Mouse (Mus musculus): ENCODE measurements around the gene Ebf3. TPM values are rescaled to one million over a fixed set of nuclear protein-coding genes. Genes with fewer than 3 reads are reported as not detected.

The Ebf3 gene
- polyA plus RNA-seq, 1 experiment from 2014 or later, result not detected

DNA sequence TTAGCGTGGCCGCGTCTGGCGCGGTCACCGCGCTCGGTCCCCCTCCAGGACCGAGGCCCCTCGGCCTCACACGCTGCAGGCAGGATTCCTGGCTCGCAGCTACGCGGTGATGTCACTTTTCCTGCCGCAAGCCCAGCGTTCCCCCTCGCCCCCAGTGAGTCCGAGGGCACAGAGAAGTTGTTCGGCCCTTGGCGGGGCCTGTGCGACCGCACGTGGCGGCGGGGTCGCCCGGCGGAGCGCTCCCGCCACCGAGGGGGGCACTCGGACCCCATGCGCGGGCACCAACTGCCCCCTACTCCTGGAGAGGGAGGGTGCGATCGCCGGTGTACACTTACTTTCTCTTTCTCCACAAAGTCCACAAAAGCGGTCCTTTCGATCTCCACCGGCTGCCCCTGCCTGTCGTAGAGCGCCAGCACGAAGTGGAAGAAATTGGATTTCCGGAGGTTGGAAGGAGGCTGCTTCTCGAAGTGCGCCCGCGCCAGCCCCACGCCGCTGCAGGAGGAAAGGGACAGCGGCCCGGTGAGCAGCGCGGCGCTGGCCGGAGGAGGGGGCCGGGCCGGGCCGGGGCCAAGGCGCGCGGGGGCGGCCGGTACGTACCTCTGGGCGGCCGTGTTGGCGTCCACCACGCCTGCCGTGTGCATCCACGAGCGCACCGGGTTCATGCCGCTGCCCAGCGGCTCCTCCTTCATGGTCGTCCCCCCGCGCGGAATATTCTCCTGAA is 902 bp downstream of the Ebf3 start:
- H3K4me2 ChIP-seq (ENCODE audit: low read depth, low read length), result peak overlapping the region; percentile 72
- peak overlapping the region; percentile 52 for H3K4me3 ChIP-seq (ENCODE audit: low read depth, low read length)
- H3K9me3 ChIP-seq (replicated peaks; ENCODE audit: control insufficient read depth, low read length), result no peaks in the 10 kb centered on the region
- peaks cover 2% of the 10 kb centered on the region for H3K4me1 ChIP-seq (ENCODE audit: control insufficient read depth, low read depth, low read length)
- no peak overlapping the region for H3K9ac ChIP-seq (ENCODE audit: low read depth, low read length)
- no peak for ATAC-seq (ENCODE audit: low read depth)
- H3K27ac ChIP-seq (ENCODE audit: low read length), result no peak overlapping the region
- H3K27me3 ChIP-seq (ENCODE audit: control insufficient read depth, insufficient read depth, low read depth, low read length), result peaks cover 100% of the 10 kb centered on the region
- WGBS (ENCODE audit: insufficient replicate concordance), result under 1% methylated on average over 76 of the region's 79 CpGs
- H3K36me3 ChIP-seq (ENCODE audit: control insufficient read depth, insufficient read depth), result no peaks in the 10 kb centered on the region

DNA sequence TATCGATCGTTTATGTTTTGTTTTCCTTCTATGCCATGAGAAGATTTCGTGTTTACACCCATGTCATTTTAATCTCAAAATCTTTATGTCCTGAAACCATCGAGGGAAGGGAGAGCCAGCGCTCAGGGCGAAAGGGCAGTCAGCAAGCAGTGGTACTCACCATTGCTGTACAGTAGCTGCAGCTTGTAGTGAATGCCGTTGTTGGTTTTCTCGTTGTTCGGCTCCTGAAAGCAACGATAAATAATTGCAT is 1.4 kb downstream of the Ebf3 start:
- H3K9ac ChIP-seq (ENCODE audit: low read depth, low read length), result no peak overlapping the region

DNA sequence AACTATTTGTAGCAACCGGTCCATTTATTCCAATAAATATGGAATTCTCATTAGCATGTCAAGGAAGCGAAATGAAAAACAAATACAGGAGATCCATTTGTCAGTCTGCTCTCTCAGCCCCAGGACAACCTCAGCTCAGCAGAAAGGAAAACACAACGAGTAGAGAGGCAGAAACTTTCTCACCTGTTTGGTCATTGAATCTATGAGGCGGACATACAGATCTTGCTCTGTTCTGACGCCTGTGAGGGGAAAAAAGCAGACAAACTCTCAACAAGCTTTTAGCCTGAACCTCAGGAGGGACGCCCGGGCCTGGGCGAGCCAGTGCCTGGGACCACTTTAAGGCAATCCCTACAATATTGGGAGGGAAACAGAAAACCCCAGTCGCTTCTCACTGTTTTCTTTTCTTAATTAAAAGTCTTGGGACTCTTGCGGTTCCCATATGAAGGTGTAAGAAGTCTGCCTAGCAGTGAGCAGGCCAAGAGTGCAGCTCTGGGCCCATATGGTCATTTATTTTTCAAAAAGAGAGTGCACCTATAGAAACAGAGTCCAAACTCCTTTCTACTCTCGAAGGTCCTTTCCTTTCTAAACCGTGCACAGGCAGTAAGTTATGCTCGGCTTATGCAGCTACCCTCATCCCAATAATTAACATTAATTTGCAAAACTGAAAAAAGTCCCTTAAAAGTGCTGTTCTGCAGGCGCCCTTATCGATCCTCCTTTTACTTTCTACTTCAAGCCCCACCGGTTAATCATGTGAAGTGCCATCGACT is 1.9 kb downstream of the Ebf3 start:
- Histone ChIP-seq H3K9me3 (replicated peaks; ENCODE audit: control insufficient read depth, low read length) (no peaks in the 10 kb centered on the region), H3K4me1 (ENCODE audit: control insufficient read depth, low read depth, low read length) (peaks cover 2% of the 10 kb centered on the region), H3K4me3 (ENCODE audit: low read depth, low read length) (peak overlapping the region; percentile 52; the same call in 1 of the 2 replicates), H3K36me3 (ENCODE audit: control insufficient read depth, insufficient read depth) (no peaks in the 10 kb centered on the region), H3K27me3 (ENCODE audit: control insufficient read depth, insufficient read depth, low read depth, low read length) (peaks cover 96% of the 10 kb centered on the region), H3K27ac (ENCODE audit: low read length) (no peak overlapping the region), H3K9ac (ENCODE audit: low read depth, low read length) (no peak overlapping the region), H3K4me2 (ENCODE audit: low read depth, low read length) (no peak overlapping the region)
- no peak for ATAC-seq (ENCODE audit: low read depth)
- 3% methylated on average over 17 of the region's 17 CpGs for WGBS (ENCODE audit: insufficient replicate concordance)

More for the DNA sequence above, 1.4 kb downstream of the Ebf3 start:
- ATAC-seq (ENCODE audit: low read depth), result no peak
- peak overlapping the region; percentile 52 for H3K4me3 ChIP-seq (ENCODE audit: low read depth, low read length)
- peaks cover 98% of the 10 kb centered on the region for H3K27me3 ChIP-seq (ENCODE audit: control insufficient read depth, insufficient read depth, low read depth, low read length)
- no peaks in the 10 kb centered on the region for H3K9me3 ChIP-seq (replicated peaks; ENCODE audit: control insufficient read depth, low read length)
- under 1% methylated on average over 10 of the region's 10 CpGs for WGBS (ENCODE audit: insufficient replicate concordance)
- H3K4me2 ChIP-seq (ENCODE audit: low read depth, low read length), result peak overlapping the region; percentile 72
- H3K27ac ChIP-seq (ENCODE audit: low read length), result no peak overlapping the region
- no peaks in the 10 kb centered on the region for H3K36me3 ChIP-seq (ENCODE audit: control insufficient read depth, insufficient read depth)
- peaks cover 2% of the 10 kb centered on the region for H3K4me1 ChIP-seq (ENCODE audit: control insufficient read depth, low read depth, low read length)

DNA sequence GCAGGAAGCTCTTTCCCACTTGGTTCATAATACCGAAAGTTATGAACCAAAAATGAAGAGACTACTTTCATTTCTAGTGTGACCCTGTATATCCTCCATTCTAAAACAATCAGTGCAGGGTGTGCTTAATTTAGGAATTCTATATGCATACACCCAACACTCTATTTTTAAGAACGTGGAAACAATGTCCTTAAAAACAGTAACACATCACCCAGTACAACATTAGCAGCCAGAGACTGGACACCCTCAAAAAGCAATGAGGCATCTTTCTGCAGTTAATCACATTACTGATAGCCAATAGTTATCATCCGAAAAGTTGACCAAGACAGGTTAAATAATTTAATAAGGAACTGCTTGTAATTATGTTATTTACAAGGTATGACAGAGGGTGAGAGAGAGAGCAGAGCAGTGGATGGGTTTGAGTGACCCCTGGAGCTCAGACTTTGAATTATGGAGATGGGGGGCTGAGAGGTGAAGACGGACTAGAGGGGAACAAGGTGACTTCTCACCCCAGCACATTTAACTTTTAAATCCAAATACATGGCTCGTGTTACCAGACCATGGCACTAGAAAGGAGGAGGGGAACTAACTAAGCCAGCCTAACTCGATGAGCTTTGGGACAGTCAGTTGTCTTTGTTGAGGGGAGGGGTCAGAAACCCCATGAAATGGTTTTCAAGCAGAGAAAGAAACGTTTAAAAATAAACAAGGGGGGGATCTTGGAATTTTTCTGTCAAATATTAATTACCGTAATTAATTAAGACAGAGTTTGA is 2.7 kb downstream of the Ebf3 start:
- Histone ChIP-seq H3K4me3 (ENCODE audit: low read depth, low read length) (no peak overlapping the region), H3K4me2 (ENCODE audit: low read depth, low read length) (no peak overlapping the region), H3K9ac (ENCODE audit: low read depth, low read length) (no peak overlapping the region), H3K36me3 (ENCODE audit: control insufficient read depth, insufficient read depth) (no peaks in the 10 kb centered on the region), H3K27me3 (ENCODE audit: control insufficient read depth, insufficient read depth, low read depth, low read length) (peaks cover 96% of the 10 kb centered on the region), H3K4me1 (ENCODE audit: control insufficient read depth, low read depth, low read length) (peaks cover 2% of the 10 kb centered on the region), H3K27ac (ENCODE audit: low read length) (no peak overlapping the region), H3K9me3 (replicated peaks; ENCODE audit: control insufficient read depth, low read length) (no peaks in the 10 kb centered on the region)
- WGBS (ENCODE audit: insufficient replicate concordance), result 5% methylated on average over 8 of the region's 8 CpGs
- no peak for ATAC-seq (ENCODE audit: low read depth)

DNA sequence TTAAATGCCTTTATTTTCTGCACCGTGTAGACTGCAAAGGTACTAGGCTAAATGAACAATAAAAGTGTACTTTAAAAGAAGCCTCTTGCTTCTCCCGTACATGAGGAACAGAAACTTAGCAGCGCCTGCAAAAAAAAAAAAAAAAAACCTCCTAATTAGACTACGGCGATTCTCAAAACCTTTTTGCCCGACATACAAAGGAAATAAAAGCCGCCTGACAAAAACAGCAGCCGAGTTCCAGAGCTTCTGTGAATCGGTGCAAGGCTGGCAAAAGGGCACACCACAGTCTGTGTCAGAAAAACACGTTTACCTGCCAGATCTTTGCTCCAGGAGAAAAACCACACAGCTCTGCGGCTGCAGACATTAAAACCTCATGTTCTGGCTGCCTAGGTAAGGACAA is 3.4 kb downstream of the Ebf3 start:
- no peak overlapping the region for H3K4me2 ChIP-seq (ENCODE audit: low read depth, low read length)
- H3K4me3 ChIP-seq (ENCODE audit: low read depth, low read length), result no peak overlapping the region
- H3K9ac ChIP-seq (ENCODE audit: low read depth, low read length), result no peak overlapping the region
- no peak overlapping the region for H3K27ac ChIP-seq (ENCODE audit: low read length)
- ATAC-seq (ENCODE audit: low read depth), result no peak
- H3K4me1 ChIP-seq (ENCODE audit: control insufficient read depth, low read depth, low read length), result peaks cover 2% of the 10 kb centered on the region
- WGBS (ENCODE audit: insufficient replicate concordance), result 3% methylated on average over 11 of the region's 11 CpGs
- H3K27me3 ChIP-seq (ENCODE audit: control insufficient read depth, insufficient read depth, low read depth, low read length), result peaks cover 96% of the 10 kb centered on the region
- H3K36me3 ChIP-seq (ENCODE audit: control insufficient read depth, insufficient read depth), result no peaks in the 10 kb centered on the region
- no peaks in the 10 kb centered on the region for H3K9me3 ChIP-seq (replicated peaks; ENCODE audit: control insufficient read depth, low read length)

DNA sequence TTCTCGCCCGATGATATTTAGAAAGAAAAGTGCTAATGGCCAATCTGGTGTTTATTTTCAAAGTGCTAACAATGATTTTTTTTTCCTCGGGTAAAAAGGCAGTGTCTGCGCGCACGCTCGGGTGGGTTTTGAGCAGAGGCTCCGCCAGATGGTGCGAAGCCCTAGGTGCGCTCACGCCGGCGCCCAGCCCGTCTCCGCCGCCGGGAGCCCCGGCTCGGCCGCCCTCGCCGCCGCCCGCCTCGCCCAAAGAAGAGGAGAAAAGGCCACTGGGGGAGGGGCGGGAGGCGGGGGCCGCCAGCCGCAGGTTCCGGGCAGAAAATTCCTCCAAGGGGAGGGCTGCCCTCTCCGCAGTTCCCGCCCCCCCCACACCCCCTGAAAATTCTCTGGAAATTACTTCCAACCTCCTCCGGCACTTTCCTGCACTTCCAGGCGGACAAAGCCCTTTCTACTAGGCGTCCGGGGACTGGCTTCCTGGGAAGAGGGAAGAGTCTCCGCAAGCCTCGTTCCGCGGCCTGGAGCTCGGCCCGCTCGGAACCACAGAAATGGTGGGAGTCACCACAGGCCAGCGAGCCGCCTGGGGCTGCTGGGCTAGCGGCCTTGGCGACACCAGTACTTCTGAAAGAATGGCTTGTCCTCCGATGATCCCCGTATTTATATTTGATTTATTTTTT is 4.0 kb downstream of the Ebf3 start:
- no peak overlapping the region for H3K4me2 ChIP-seq (ENCODE audit: low read depth, low read length)
- WGBS (ENCODE audit: insufficient replicate concordance), result 2% methylated on average over 43 of the region's 49 CpGs
- H3K4me1 ChIP-seq (ENCODE audit: control insufficient read depth, low read depth, low read length), result peaks cover 2% of the 10 kb centered on the region
- no peaks in the 10 kb centered on the region for H3K9me3 ChIP-seq (replicated peaks; ENCODE audit: control insufficient read depth, low read length)
- no peak overlapping the region for H3K27ac ChIP-seq (ENCODE audit: low read length)
- no peaks in the 10 kb centered on the region for H3K36me3 ChIP-seq (ENCODE audit: control insufficient read depth, insufficient read depth)
- ATAC-seq (ENCODE audit: low read depth), result no peak
- H3K27me3 ChIP-seq (ENCODE audit: control insufficient read depth, insufficient read depth, low read depth, low read length), result peaks cover 93% of the 10 kb centered on the region
- H3K9ac ChIP-seq (ENCODE audit: low read depth, low read length), result no peak overlapping the region
- no peak overlapping the region for H3K4me3 ChIP-seq (ENCODE audit: low read depth, low read length)

DNA sequence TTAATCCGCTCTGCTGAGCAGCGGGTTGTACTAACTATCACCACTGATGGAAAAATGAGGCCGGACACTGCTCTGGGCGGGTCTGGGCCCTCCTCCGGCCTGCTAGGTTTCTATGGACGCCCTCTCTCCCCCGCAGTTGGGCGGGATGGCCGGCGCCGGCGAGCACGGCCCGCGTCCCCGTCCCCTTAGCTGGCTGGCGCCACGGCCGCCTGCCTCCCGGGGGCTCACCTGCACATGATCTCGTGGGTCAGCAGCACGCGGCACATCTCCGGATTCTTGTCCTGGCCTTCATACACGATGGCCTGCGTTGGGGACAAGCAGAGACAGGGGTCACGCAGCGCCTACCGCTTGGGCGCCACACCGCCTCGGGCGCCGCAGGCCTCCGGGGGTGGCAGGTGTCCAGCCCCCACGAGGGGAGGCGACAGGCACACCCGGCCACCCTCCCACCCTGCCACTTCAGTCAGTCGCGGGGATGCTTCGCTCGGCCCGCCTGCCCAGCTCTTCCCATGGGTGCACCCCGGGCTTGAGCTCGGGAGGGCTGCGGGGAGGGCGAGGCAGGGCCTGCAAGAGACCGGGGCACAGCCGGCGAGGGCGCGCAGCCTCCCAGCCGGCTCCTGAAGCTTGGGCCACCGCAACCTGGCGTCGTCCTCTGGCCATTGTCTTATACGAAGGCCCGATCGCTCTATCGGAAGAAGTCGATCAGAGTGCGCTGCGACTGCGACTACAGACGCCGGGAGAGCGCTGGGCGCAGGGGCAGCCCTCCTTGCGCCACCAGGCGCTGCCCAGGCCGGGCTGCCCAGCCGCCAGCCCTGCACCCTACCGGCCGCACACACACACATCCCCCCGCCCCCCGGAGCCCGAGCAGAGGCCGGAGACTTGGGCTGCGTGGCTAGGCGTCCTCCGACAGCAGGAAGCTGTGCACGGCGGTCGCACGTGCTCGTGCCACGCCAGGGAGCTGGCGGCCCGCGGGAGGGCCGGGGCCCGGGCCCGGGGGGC is 4.9 kb downstream of the Ebf3 start:
- Histone ChIP-seq H3K4me2 (ENCODE audit: low read depth, low read length) (no peak overlapping the region), H3K9ac (ENCODE audit: low read depth, low read length) (no peak overlapping the region), H3K4me1 (ENCODE audit: control insufficient read depth, low read depth, low read length) (peaks cover 2% of the 10 kb centered on the region), H3K9me3 (replicated peaks; ENCODE audit: control insufficient read depth, low read length) (no peaks in the 10 kb centered on the region), H3K36me3 (ENCODE audit: control insufficient read depth, insufficient read depth) (no peaks in the 10 kb centered on the region), H3K27me3 (ENCODE audit: control insufficient read depth, insufficient read depth, low read depth, low read length) (peaks cover 89% of the 10 kb centered on the region), H3K27ac (ENCODE audit: low read length) (no peak overlapping the region), H3K4me3 (ENCODE audit: low read depth, low read length) (no peak overlapping the region)
- WGBS (ENCODE audit: insufficient replicate concordance), result 2% methylated on average over 93 of the region's 93 CpGs
- no peak for ATAC-seq (ENCODE audit: low read depth)
